Mouse (Mus musculus) right cerebral cortex, postnatal 4 days (tissue): ENCODE measurements at regions not wholly inside any gene's neighbourhood (a gene's known extent, or its start where the extent isn't known, plus 50 kb on each side); places are given as distances from the start of the nearest gene placed in this dataset.
"Not testable (repeated sequence)": the region's sequence is repeated elsewhere in the genome, so short reads cannot be mapped to it uniquely, and the experiment has no call there.

Experiments used
- DNase-seq: peaks from one replicate; pipeline ENCODE4 v3.0.0-alpha.2; 2022

DNA sequence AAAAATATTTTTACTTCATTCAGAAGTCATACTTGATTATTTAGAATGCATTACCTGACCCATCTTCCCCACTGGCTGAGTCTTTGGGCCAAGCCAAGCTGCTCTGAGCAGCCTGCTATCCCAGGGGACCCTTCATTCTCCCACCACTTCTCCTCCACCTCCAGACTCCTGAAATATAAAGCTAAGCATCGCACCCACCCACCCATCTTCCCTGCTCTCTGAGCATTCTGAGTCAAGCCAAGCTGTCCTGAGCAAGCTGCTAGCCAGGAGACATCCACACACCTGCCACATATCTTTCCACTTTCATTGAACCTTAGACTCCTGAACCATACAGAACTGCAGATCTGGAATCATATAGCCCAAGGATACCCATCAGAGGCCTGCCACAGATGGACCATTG is 1456.2 kb upstream of the Adam24 start:
- DNase-seq, result no peak

DNA sequence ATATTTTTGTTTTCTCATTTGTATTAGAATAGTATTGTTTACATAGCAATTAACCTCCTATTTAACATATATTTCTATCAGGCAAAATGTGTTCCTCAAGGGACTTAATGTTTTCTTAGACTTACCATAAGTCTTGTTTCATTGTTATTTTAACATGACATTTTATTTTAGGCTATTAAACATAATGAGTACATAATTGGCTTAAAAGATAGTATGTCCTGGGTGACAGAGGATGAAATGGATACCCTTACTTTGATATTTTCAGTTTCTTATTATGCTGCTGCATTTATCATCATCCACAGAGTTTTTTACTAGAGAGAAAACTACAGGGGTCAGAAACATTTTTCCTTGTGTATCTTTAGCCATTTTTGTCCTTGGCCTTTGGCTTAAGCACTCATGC is 1447.6 kb upstream of the Adam24 start:
- DNase-seq, result no peak

- DNase-seq, result peak; percentile 54
Observed at GRCm38 (mm10) chr8:39268970-39269497, 1405.8 kb upstream of the Adam24 start.

- DNase-seq, result no peak
Observed at GRCm38 (mm10) chr8:39297548-39298306, 1377.2 kb upstream of the Adam24 start.

GRCm38 (mm10) chr8:39303742-39304336 is 1371.0 kb upstream of the Adam24 start:
- no peak for DNase-seq

DNA sequence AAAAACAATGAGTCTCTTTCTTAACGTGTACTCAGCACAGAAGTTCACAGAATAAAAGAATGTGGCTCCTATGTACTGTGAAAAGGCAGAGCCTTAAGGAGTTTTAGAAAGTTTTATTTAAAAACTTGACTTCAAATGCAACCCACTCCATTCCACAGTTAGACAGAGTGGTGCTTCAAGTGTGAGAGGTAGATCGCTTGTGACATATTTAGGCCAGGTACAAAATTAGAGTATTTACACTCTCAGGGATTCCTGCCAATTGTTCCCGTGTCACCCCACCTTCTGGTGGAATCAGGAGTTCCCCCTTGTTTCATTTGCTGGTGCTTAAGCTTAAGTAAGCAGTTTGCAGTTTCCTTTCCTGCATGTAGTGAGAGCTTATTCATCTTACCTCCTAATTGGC is 1361.0 kb upstream of the Adam24 start:
- DNase-seq, result no peak

GRCm38 (mm10) chr8:39315521-39316233 is 1359.2 kb upstream of the Adam24 start:
- no peak for DNase-seq

GRCm38 (mm10) chr8:39316234-39316568 is 1358.7 kb upstream of the Adam24 start:
- DNase-seq, result no peak

DNA sequence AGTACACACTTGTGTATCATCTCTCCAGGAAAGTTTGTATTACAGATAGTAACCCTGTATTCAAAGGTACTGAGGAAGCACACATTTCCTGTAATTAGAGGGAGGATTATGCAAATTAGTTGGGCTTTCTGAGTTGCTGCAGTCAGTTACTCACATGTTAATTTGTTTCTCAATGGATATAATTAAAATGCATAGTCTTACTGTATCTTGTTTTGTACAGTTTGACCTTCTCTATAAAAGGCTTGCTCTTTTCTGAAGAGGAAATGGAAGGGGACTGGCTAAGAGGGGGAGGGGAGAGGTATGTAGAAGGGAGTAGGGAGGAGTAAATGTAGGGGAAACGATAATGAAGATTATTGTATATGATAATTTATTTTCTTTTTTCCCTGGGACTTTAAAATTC is 1345.5 kb upstream of the Adam24 start:
- DNase-seq, result no peak

- DNase-seq, result no peak
Observed at GRCm38 (mm10) chr8:39344731-39345130, 1330.1 kb upstream of the Adam24 start.

- no peak for DNase-seq
Observed at GRCm38 (mm10) chr8:39346471-39346870, 1328.4 kb upstream of the Adam24 start.

- no peak for DNase-seq
Observed at GRCm38 (mm10) chr8:39348956-39349355, 1325.9 kb upstream of the Adam24 start.

DNA sequence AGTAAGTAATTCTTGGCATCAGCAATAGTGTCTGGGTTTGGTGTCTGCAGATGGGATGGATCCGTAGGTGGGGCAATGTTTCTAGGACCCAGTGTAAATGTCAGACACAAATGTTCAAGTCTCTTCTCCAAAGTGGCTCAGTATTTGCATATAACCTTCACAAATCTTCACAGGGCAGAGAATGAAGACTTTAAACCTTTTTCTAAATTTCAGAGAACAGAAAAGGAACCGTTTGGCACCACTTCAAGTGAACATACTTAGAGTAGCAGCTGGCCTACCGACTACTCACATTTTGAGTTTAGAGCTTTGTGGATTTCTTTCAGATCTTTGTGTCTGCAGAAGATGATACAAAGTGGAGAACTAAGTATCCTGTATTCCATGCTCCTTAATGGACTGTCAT is 1319.5 kb upstream of the Adam24 start:
- no peak for DNase-seq

- no peak for DNase-seq
Observed at GRCm38 (mm10) chr8:39357111-39357510, 1317.8 kb upstream of the Adam24 start.

GRCm38 (mm10) chr8:39357865-39358264 is 1317.0 kb upstream of the Adam24 start:
- no peak for DNase-seq

DNA sequence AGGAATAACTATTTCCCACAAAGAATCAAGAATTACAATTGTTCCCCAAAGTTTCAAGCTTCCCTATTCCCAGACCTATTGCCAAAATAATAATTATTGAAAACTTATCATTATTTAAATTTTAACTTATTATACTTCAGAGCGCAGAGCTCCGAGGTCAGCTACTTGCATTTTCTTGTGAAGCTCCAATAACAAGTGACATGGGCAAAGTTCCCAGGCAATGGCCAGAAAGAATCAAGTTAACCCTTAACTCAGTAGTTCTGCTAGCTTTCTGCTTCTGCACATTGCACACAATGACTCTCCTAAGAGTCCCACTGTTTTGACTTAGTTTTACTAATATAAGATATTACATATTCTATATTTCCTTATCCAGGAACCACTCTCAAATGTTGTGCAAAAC is 1308.5 kb upstream of the Adam24 start:
- DNase-seq, result not testable (repeated sequence)
